ENCODE assay signal across 32 mouse cellular contexts in genomic region chr11:72957318-72957717, GRCm38 (mm10). TPM values are rescaled to one million over a fixed set of nuclear protein-coding genes. Genes with fewer than 3 reads are reported as not detected.
DNase-seq lines count a peak whose midpoint lies in the region; ATAC-seq lines count a peak whose summit lies in the region.
"Had no signal": no experiment of that assay in that cellular context is flagged by ENCODE, and none has a peak within 500 bp of the region (broad histone marks: within the 10 kb centered on the region; RNA-seq: fewer than 3 reads in every experiment).

No protein-coding gene starts in this region.

- no peak overlapping the region for H3K27ac ChIP-seq in liver, embryonic 12.5 days
- H3K27ac ChIP-seq: embryonic facial prominence, embryonic 10.5 days; embryonic facial prominence, embryonic 15.5 days; forebrain, embryonic 12.5 days; heart, embryonic 10.5 days; heart, embryonic 15.5 days; hindbrain, postnatal 0 days; kidney, embryonic 15.5 days; left cerebral cortex, adult 2 months; limb, embryonic 13.5 days; midbrain, embryonic 13.5 days; neural tube, embryonic 15.5 days; stomach, embryonic 15.5 days had no signal

- H3K4me2 ChIP-seq in liver, embryonic 12.5 days, result no peak overlapping the region
- H3K4me2 ChIP-seq: embryonic facial prominence, embryonic 15.5 days; forebrain, embryonic 12.5 days; heart, embryonic 15.5 days; kidney, embryonic 15.5 days; limb, embryonic 13.5 days; liver, embryonic 11.5 days; midbrain, embryonic 13.5 days; neural tube, embryonic 15.5 days; stomach, embryonic 15.5 days had no signal

- no peaks in the 10 kb centered on the region for H3K9me3 ChIP-seq in liver, embryonic 12.5 days (replicated peaks)
- H3K9me3 ChIP-seq: embryonic facial prominence, embryonic 10.5 days; embryonic facial prominence, embryonic 15.5 days; forebrain, embryonic 12.5 days; G1E; heart, embryonic 10.5 days; heart, embryonic 15.5 days; kidney, embryonic 15.5 days; limb, embryonic 13.5 days; midbrain, embryonic 13.5 days; neural tube, embryonic 15.5 days; stomach, embryonic 15.5 days had no signal

- H3K9ac ChIP-seq in liver, embryonic 12.5 days, result no peak overlapping the region
- H3K9ac ChIP-seq: embryonic facial prominence, embryonic 15.5 days; forebrain, embryonic 12.5 days; heart, embryonic 15.5 days; kidney, embryonic 15.5 days; limb, embryonic 13.5 days; liver, postnatal 0 days; midbrain, embryonic 13.5 days; neural tube, embryonic 15.5 days; stomach, embryonic 15.5 days had no signal

- DNase-seq in CD4-positive, CD25-positive, alpha-beta regulatory T cell, adult 2 months (ENCODE audit: low read depth, low spot score), result peak; percentile 33
- DNase-seq in 416B (ENCODE audit: low read depth), result peak; percentile 70
- no peak for DNase-seq in adrenal gland, postnatal 36 days
- DNase-seq in embryo, embryonic 9.5 days (ENCODE audit: extremely low spot score), result no peak
- DNase-seq: adrenal gland, postnatal 25 days; cerebellum, adult 2 months; cerebellum, postnatal 14 days; gastrocnemius, postnatal 10 days; heart, adult 11 months; kidney, adult 11 months; kidney, postnatal 25 days; liver, postnatal 0 days; thymus, postnatal 14 days had no signal

- peaks cover 65% of the 10 kb centered on the region for H3K4me1 ChIP-seq in liver, embryonic 12.5 days

- no peak for ATAC-seq in CD4-positive, CD25-positive, alpha-beta regulatory T cell, adult 4 months
- 0 out of 2 replicates have a peak, but pooled peaks have one; percentile 4 for ATAC-seq in granulocyte monocyte progenitor cell, adult 5-6 weeks (replicated peaks; ENCODE audit: poor library complexity, severe bottlenecking)
- ATAC-seq in megakaryocyte progenitor cell, adult 5-6 weeks (replicated peaks; ENCODE audit: poor library complexity), result 0 out of 2 replicates have a peak, but pooled peaks have one; percentile 7
- ATAC-seq in liver, embryonic 12.5 days, result no peak
- ATAC-seq: hindbrain, postnatal 0 days; liver, postnatal 0 days; midbrain, embryonic 13.5 days; Patski had no signal

- peaks cover 34% of the 10 kb centered on the region for H3K27me3 ChIP-seq in liver, embryonic 12.5 days (replicated peaks)

- WGBS in liver, embryonic 12.5 days (ENCODE audit: insufficient replicate concordance), result 32% methylated on average over 2 of the region's 2 CpGs

- H3K36me3 ChIP-seq in liver, embryonic 12.5 days, result no peaks in the 10 kb centered on the region
- H3K36me3 ChIP-seq: embryonic facial prominence, embryonic 10.5 days; embryonic facial prominence, embryonic 15.5 days; forebrain, embryonic 12.5 days; G1E; heart, embryonic 10.5 days; heart, embryonic 15.5 days; kidney, embryonic 15.5 days; limb, embryonic 13.5 days; midbrain, embryonic 13.5 days; neural tube, embryonic 15.5 days; stomach, embryonic 15.5 days had no signal

- no peak overlapping the region for H3K4me3 ChIP-seq in liver, embryonic 12.5 days
- H3K4me3 ChIP-seq: embryonic facial prominence, embryonic 10.5 days; embryonic facial prominence, embryonic 15.5 days; forebrain, embryonic 12.5 days; heart, embryonic 10.5 days; heart, embryonic 15.5 days; kidney, embryonic 15.5 days; left cerebral cortex, adult 2 months; limb, embryonic 13.5 days; midbrain, embryonic 13.5 days; neural tube, embryonic 15.5 days; stomach, embryonic 15.5 days had no signal

RNA-seq across cellular contexts. Expression of gene Atp2a3, which starts 3.7 kb away (rescaled TPM):
- 10 to 100 TPM; 57.5 to 89.4 TPM for polyA plus RNA-seq in CD4-positive, CD25-positive, alpha-beta regulatory T cell, adult 4 months (2017; shearing (Covaris generic))
- 78.9 and 88.4 TPM in 2 replicates for total RNA-seq in granulocyte monocyte progenitor cell, adult 5-6 weeks (2014; fragmentation: Nextera tagmentation)
- total RNA-seq in granulocyte monocyte progenitor cell, adult 5-6 weeks (2017), result 65.9 and 73.9 TPM in 2 replicates
- total RNA-seq in megakaryocyte progenitor cell, adult 5-6 weeks (2015), result 52.1 and 63.7 TPM in 2 replicates
- 74.9 and 82.5 TPM in 2 replicates for total RNA-seq in megakaryocyte progenitor cell, adult 5-6 weeks (2017)
- polyA plus RNA-seq in liver, embryonic 12.5 days (2016; fragmentation: Nextera tagmentation; extraction: Ambion mirVana), result 17.5 and 18.9 TPM in 2 replicates
- 1 to 10 TPM; 7.2 to 8.2 TPM for total RNA-seq in adrenal gland, postnatal 36 days (2021)

RNA-seq across cellular contexts. Expression of gene P2rx1, which starts 41.6 kb away (rescaled TPM):
- under 1 TPM in 1 of 2 experiments, not detected in 1; 0.39 TPM for polyA plus RNA-seq in CD4-positive, CD25-positive, alpha-beta regulatory T cell, adult 4 months (2017; shearing (Covaris generic))
- 10.4 and 13.3 TPM in 2 replicates for total RNA-seq in granulocyte monocyte progenitor cell, adult 5-6 weeks (2014; fragmentation: Nextera tagmentation)
- 3.3 and 4.2 TPM in 2 replicates for total RNA-seq in granulocyte monocyte progenitor cell, adult 5-6 weeks (2017)
- total RNA-seq in megakaryocyte progenitor cell, adult 5-6 weeks (2015), result 6.8 and 9.3 TPM in 2 replicates
- total RNA-seq in megakaryocyte progenitor cell, adult 5-6 weeks (2017), result 3.8 and 5.2 TPM in 2 replicates
- 12.7 and 15.0 TPM in 2 replicates for polyA plus RNA-seq in liver, embryonic 12.5 days (2016; fragmentation: Nextera tagmentation; extraction: Ambion mirVana)
- under 1 TPM; 0.33 to 0.70 TPM for total RNA-seq in adrenal gland, postnatal 36 days (2021)
- polyA plus RNA-seq: Patski had no signal

Comparison
In these comparisons a context has a peak if more than half of its experiments do, and no peak if none do; other contexts are left out.
1. DNase-seq: peak in CD4-positive, CD25-positive, alpha-beta regulatory T cell, adult 2 months (single experiment) and 416B (single experiment); none in adrenal gland, postnatal 36 days (0 of 2) and embryo, embryonic 9.5 days (single experiment).
2. ATAC-seq: peak in granulocyte monocyte progenitor cell, adult 5-6 weeks (single experiment) and megakaryocyte progenitor cell, adult 5-6 weeks (single experiment); none in CD4-positive, CD25-positive, alpha-beta regulatory T cell, adult 4 months (single experiment) and liver, embryonic 12.5 days (single experiment).
3. RNA of gene Atp2a3, which starts 3.7 kb away (total RNA-seq): 65.9 to 88.4 TPM in granulocyte monocyte progenitor cell, adult 5-6 weeks and 52.1 to 82.5 TPM in megakaryocyte progenitor cell, adult 5-6 weeks; 7.2 to 8.2 TPM in adrenal gland, postnatal 36 days; every median in the first group is over 4 times any median in the second.